Mouse (Mus musculus): ENCODE results near the gene Taf12.

DNA sequence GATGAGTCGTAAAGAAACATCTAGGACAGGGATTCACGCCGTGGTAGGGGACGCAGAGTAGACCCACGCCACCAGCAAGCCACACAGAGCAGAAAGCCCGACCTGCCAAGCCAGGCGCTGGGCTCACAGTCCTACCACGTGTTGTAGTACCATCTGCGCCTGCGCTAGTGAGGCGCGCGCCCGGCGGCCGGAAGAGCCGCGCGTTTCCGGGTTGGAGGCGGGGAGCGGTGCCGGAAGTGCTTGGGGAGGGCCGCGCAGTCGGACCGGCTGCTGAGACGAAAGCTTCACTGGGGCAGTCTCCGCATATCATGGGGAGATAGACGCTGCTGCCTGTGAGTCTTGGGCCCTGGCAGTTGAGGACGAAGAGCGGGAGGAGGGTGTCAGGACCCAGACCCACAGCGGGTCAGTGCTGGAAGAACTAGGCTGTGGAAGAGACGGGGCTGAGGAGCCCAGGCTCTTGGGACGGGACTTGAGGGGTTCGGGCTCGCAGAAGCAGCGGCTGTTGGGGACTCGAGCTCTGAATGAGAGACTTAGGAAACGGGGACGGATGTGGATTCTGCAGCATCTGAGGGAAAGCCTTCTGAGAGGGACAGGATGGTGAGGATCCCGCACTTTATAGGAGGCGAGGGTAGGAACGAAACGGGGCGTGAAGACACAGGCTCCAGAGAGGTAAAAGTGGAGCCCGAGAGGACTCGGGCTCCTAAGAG is at the start of gene Taf12:
- TF ChIP-seq CHD2 (IDR thresholded peaks at IDR 0.05; ENCODE audit: low read depth, low read length) (no peak; the same call in 1 of the 2 replicates), ZNF384 (IDR thresholded peaks at IDR 0.05; ENCODE audit: low read depth, low read length) (no peak), ZC3H11A (IDR thresholded peaks at IDR 0.05; ENCODE audit: borderline replicate concordance, low read depth, low read length) (no peak; the same call in 1 of the 2 replicates), MAFK (IDR thresholded peaks at IDR 0.05; ENCODE audit: insufficient read depth, low read depth, low read length) (no peak), HCFC1 (IDR thresholded peaks at IDR 0.05; ENCODE audit: borderline replicate concordance, insufficient read depth, low read length) (peak; percentile 75)

Measured in ES-E14 (cell line).